Mouse (Mus musculus): ENCODE results near the gene Ralb.

The Ralb gene

GRCm38 (mm10) chr1:119508548-119508947 is 4.0 kb upstream of the Ralb start:
- no peak for TF ChIP-seq GATA4 (IDR thresholded peaks at IDR 0.05; ENCODE audit: insufficient replicate concordance, low read length)

- no peak for TF ChIP-seq GATA4 (IDR thresholded peaks at IDR 0.05; ENCODE audit: insufficient replicate concordance, low read length)
Observed at GRCm38 (mm10) chr1:119505951-119506350, 1.4 kb upstream of the Ralb start.

DNA sequence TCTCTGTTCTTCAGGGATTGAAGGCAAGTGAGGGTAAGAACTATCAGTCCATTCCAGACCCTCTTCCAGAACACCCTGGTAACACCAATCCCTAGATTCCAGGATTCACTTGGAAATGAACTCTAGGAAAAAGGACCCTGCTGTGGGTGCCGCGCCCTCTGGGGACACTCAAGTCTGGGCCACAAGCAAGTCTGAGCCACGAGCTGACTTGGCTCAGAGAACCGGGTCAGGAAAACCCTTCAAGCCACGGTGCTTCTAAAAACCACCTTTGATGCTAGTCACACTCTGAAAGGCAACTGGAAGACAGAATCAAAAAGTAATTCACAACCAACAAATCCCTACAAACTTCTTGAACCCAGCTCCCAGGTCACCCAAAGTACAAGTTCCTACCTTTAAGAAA is 786 bp downstream of the Ralb start:
- TF ChIP-seq GATA4 (IDR thresholded peaks at IDR 0.05; ENCODE audit: insufficient replicate concordance, low read length): no peak

DNA sequence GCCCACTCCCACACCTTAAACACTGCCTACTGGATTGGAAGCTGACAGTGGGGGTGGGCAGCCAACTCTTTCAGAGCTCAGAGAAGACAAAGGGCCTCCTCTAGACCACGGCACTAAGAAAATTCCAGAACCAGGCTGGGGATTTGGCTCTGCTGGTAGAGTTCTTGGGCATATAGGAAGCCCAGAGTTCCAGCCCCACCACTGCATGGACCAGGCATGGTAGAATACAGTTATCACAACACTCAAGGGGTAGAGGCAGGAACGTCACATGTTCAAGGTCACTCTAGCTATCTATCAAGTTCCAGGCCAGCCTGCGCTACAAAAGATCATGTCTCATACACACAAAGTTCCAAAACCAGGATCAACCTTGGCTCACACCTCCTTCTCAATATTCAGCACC is 1.4 kb downstream of the Ralb start:
- TF ChIP-seq GATA4 (IDR thresholded peaks at IDR 0.05; ENCODE audit: insufficient replicate concordance, low read length): no peak

- TF ChIP-seq GATA4 (IDR thresholded peaks at IDR 0.05; ENCODE audit: insufficient replicate concordance, low read length): no peak
Observed at GRCm38 (mm10) chr1:119502729-119503128, 1.9 kb downstream of the Ralb start.

DNA sequence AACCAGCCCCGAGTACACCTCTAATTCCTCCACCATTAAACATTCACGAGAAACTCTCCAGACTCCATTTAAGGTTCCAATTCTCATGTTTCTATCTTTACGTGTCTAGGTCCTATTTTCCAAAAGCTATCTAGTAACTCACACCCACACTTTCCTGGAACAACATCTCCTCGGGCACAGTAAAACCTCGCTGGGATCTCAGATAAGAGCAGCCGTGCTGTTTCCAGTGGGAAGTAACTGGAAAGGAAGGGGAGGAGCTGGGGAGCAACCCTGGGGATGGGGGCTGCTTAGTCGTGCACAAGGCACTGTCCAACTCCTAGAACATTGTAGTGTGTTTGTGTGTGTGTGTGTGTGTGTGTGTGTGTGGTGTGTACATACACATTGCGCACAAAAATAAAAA is 2.7 kb downstream of the Ralb start:
- peak; percentile 71; the same call in 1 of the 2 replicates for TF ChIP-seq GATA4 (IDR thresholded peaks at IDR 0.05; ENCODE audit: insufficient replicate concordance, low read length)

- no peak for TF ChIP-seq GATA4 (IDR thresholded peaks at IDR 0.05; ENCODE audit: insufficient replicate concordance, low read length)
Observed at GRCm38 (mm10) chr1:119499456-119499855, 5.1 kb downstream of the Ralb start.

DNA sequence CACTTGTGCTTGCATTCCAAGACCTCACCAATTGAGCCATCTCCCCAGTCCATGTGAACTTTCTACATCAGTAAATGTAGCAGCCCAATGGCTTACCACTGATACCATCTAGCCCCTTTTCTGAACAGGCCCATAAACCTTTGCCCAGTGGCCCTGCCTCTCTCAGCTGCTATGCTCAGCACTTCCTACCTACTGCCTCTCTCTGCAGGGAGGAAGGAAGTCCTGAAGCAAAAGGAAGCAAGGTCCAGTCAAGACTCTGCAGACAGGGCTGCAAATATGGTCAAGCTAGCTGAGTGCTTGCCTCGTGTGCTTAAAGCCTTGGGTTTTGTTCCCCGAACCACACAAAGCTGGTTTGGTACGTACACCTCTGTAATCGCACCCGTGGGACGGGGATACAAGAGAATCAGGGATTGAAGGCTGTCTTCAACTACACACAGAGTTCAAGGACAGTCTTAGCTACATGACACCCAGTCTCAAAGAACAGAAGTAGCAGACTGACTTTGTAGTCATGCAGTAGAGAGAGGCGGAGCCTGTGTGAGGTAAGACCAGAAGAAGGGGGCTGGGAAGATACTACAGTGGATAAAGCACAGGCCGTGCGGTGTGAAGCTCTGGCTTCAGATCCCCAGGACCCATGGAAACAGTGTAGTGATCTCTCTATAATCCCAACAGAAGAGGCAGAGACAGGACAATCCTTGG is 5.9 kb downstream of the Ralb start:
- TF ChIP-seq GATA4 (IDR thresholded peaks at IDR 0.05; ENCODE audit: insufficient replicate concordance, low read length): no peak

DNA sequence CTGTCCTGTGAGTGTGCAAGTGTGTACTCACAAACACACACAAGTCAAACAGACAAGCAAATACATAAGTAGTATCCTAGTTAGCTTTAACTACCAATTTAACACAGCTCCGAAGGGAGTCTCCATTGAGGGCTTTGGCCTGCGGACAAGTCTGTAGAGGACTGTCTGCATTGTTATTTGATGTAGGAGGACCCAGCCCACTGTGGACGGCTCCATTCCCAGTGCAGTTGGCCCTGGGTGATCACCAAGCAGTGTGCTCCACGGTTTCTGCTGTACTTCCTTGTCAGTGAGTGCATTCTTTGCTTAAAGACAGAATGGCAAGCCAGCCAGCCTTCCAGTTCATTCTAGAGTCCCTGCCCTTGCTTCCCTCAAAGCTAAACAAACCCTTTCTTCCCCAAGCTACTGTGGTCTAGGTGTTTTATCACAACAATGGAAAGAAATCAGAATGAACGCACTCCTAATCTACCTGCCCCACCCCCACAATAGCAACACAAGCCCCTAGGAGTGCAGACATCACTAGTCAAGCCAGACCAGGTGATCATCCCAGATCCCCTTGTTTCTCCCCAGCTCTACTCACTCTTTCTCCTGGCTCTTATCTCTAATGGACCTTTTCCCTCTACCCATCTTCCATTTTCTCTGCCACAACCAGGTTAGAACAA is 7.1 kb downstream of the Ralb start:
- TF ChIP-seq GATA4 (IDR thresholded peaks at IDR 0.05; ENCODE audit: insufficient replicate concordance, low read length): no peak

DNA sequence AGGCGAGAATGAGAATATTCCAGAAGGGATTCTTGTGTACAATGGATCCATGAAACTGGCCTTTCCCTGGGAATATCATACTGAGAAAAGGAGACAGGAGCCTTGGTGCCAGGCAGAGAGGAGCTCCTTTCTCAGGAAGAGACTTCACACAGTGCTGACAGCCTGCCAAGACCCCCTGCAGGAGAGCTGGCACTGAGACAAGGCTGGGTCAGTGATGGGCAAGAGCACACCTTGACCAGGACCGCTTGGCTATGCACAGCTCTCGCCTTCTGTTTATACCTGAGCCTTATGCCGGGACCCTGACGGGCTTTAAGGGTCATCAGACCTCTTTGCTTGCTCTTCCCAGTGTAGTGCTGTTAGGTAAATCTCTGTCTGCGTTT is 9.2 kb downstream of the Ralb start:
- TF ChIP-seq GATA4 (IDR thresholded peaks at IDR 0.05; ENCODE audit: insufficient replicate concordance, low read length): no peak

- no peak for TF ChIP-seq GATA4 (IDR thresholded peaks at IDR 0.05; ENCODE audit: insufficient replicate concordance, low read length)
Observed at GRCm38 (mm10) chr1:119494712-119495395, 9.7 kb downstream of the Ralb start.

GRCm38 (mm10) chr1:119494024-119494711 is 10.4 kb downstream of the Ralb start:
- TF ChIP-seq GATA4 (IDR thresholded peaks at IDR 0.05; ENCODE audit: insufficient replicate concordance, low read length): no peak

DNA sequence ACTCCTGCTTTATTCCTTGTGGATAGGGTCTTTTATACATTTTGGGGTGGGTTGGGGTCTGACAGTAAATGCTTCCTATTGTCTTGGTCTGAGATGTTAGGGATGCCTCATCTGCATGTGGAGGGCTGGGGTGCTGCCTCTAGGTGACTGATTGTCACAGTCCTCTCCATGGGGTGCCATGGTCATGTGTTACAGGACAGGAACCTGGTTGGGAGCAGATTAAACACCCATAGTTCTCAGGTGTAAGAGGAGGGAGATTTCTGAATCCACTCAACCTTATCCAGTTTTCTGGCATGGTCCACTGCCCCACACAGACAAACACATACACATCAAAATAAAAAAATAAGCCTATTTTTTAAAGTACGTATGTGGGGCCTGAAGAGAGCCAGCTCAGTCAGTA is 12.1 kb downstream of the Ralb start:
- no peak for TF ChIP-seq GATA4 (IDR thresholded peaks at IDR 0.05; ENCODE audit: insufficient replicate concordance, low read length)

- peak; percentile 72; the same call in 1 of the 2 replicates for TF ChIP-seq GATA4 (IDR thresholded peaks at IDR 0.05; ENCODE audit: insufficient replicate concordance, low read length)
Observed at GRCm38 (mm10) chr1:119492097-119492496, 12.5 kb downstream of the Ralb start.

DNA sequence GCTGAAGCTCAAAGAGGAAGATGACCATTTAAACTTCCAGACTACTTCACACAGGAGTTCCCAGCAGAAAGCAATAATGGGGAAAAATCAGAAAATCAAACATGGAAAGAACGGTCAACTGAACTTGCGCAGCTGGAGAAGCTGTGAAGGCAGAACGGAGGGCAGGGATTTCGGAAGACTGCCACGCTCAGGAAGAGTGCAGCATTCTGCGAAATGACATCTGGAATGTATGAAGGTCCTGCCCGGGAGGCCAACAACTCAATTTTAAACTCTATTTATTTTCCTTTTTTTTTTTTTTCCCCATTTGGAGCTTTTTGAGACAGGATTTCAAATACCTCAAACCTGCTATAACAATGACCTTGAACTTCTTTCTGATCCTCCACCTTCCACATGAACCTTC is 13.8 kb downstream of the Ralb start:
- TF ChIP-seq GATA4 (IDR thresholded peaks at IDR 0.05; ENCODE audit: insufficient replicate concordance, low read length): no peak

Data from liver, adult (tissue).